Mouse (Mus musculus): ENCODE results near the gene Tmem161b.

DNA sequence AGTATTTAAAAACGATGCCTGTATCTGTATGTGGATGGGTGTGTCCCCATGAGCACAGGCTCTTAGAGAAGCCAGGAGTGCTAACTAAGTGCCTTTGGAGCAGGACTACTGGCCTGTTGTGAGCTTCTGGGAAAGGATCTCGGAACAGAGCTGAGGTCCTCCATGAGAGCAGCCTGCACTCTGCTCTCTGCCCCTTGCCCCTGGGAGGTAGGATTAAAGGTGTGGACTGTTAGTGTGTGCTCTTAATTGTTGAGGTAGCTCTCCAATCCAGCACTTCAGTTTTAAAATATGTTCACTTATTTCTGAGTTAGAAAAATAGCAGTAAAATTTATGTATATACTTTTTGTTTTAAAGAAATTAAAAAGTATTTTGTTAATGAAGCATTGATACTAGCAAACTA is 11.9 kb downstream of the Tmem161b start:
- no peak for TF ChIP-seq CTCF (IDR thresholded peaks at IDR 0.05; ENCODE audit: low read depth, low read length)
- TF ChIP-seq GATA1 (IDR thresholded peaks at IDR 0.05; ENCODE audit: borderline replicate concordance, low read length): no peak
